Mouse (Mus musculus) liver, embryonic 15.5 days (tissue): ENCODE results near the gene Eif2s1. TPM values are rescaled to one million over a fixed set of nuclear protein-coding genes. Genes with fewer than 3 reads are reported as not detected.
A peak's percentile ranks its signal among the peaks of the same experiment; 100 is the strongest.

ENCODE experiments used
- ATAC-seq: fragments of 200-750 bp; cut with Nextera tagmentation; 2 replicates; pipeline ENCODE4 v1.8.0; 2017; ENCODE audit warnings: moderate number of reproducible peaks, mild to moderate bottlenecking, moderate library complexity; ENCODE audit not compliant: insufficient read depth
- H3K27ac ChIP-seq: fragments of 300-500 bp; sonication (generic); replicated peaks from 2 replicates; pipeline ENCODE4 v1.5.1; 2015; ENCODE audit warnings: mild to moderate bottlenecking, inconsistent platforms
- H3K27me3 ChIP-seq: fragments of 300-500 bp; sonication (generic); 2 replicates; pipeline ENCODE4 v1.6.1; 2015; ENCODE audit warnings: mild to moderate bottlenecking, inconsistent platforms
- H3K36me3 ChIP-seq: fragments of 300-500 bp; sonication (generic); replicated peaks from 2 replicates; pipeline ENCODE4 v1.6.1; 2015; ENCODE audit warnings: moderate library complexity, mild to moderate bottlenecking, inconsistent platforms
- H3K4me1 ChIP-seq: fragments of 300-500 bp; sonication (generic); replicated peaks from 2 replicates; pipeline ENCODE4 v1.6.1; 2015; ENCODE audit warnings: inconsistent platforms
- H3K4me2 ChIP-seq: fragments of 300-500 bp; sonication (generic); 2 replicates; pipeline ENCODE4 v1.6.1; 2015; ENCODE audit warnings: moderate library complexity, mild to moderate bottlenecking, inconsistent platforms
- H3K4me3 ChIP-seq: fragments of 300-500 bp; sonication (generic); replicated peaks from 2 replicates; pipeline ENCODE4 v1.5.1; 2015; ENCODE audit warnings: mild to moderate bottlenecking, inconsistent platforms
- H3K9ac ChIP-seq: fragments of 300-500 bp; sonication (generic); 2 replicates; pipeline ENCODE4 v1.6.1; 2015; ENCODE audit warnings: moderate library complexity, mild to moderate bottlenecking, inconsistent platforms
- H3K9me3 ChIP-seq: fragments of 300-500 bp; sonication (generic); replicated peaks from 2 replicates; pipeline ENCODE4 v1.6.1; 2016; ENCODE audit warnings: inconsistent platforms
- WGBS: fragments of 180-500 bp; shearing (Covaris S2); methylation state at CpG from one replicate; pipeline ENCODE4 v1.1.7; 2015; ENCODE audit warnings: mixed read lengths; ENCODE audit not compliant: insufficient replicate concordance; 5-methylcytosine and 5-hydroxymethylcytosine counted together
- polyA plus RNA-seq: library from polyadenylated mRNA; unstranded; fragments of >200 nt; fragmentation: Nextera tagmentation; extraction: Ambion mirVana; gene quantifications from 2 replicates; pipeline ENCODE4 v1.2.1, GENCODE M21; 2015

Gene Eif2s1
- 166 and 171 TPM in 2 replicates for polyA plus RNA-seq

DNA sequence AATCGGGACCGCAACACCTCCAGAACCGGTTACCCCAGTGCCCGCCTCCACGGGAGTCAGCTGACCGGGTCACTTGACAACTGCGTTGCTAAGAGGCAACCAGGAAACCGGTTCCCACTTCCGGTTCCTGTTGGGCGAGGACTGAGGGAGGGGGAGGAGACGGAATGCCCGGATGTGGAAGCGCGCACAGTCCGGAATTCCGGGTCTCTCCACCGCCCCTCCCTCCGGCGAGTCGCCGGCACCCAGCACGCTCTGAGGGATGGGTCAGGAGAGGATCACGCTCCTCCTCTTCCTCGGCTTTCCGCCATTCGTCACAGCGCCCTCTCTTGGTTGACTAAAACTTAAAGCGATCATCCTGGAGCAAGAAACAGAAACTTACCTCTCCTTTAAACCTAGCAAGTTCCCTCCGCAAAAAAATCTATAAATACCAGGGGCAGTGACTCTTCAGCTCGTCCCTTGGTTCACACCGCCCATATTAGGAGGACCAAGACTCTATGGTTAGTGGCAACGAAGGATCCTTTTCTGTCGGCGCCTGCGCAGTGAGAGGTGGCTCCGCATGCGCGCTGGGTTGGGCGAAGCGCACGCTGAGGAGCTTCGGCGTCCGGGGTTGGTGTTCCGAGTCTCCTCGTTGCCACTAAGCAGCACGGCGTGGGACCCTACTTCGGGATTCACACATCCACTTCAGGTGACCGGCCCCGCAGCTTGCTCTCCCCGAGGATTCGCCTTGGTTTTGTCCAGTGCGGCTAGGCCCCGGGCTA lies at the start of gene Eif2s1, which contains the start of gene Atp6v1d:
TSS of gene Eif2s1 (plus strand) at position 324 of the 758 bp plus-strand sequence.
TSS of gene Atp6v1d (minus strand) at position 143 of the 758 bp plus-strand sequence.
- H3K27ac ChIP-seq, result peak within 1 kb of the TSS; percentile 92
- under 1% methylated on average over 55 of the region's 55 CpGs for WGBS
- peak within 1 kb of the TSS; percentile 87 for H3K9ac ChIP-seq
- ATAC-seq, result peak; percentile 99
- H3K27me3 ChIP-seq, result no peaks in the 10 kb centered on the region
- peak within 1 kb of the TSS; percentile 92 for H3K4me3 ChIP-seq
- H3K4me1 ChIP-seq, result peaks cover 41% of the 10 kb centered on the region
- peaks cover 9% of the 10 kb centered on the region for H3K36me3 ChIP-seq
- H3K4me2 ChIP-seq, result peak within 1 kb of the TSS; percentile 81
- no peaks in the 10 kb centered on the region for H3K9me3 ChIP-seq

DNA sequence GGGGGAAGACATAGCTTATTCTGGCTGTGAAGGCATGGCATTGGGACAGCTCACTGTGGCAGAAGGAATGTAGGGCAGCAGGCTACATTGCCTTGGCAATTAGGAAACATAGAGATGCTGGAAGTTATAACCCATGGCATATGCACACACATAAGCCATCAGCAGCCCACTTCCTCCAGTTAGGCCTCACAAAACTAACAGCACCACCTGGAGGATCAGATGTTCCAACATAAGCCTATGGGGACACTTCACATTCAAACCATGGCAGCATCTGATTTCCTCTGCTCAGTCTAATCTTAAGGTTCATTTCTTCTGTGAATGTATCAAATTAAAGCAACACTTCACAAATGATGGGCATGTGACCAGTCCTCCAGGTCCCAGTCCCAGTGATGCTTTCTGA lies 47.2 kb upstream of the Eif2s1 start:
- no peak overlapping the region for H3K4me2 ChIP-seq
- H3K27me3 ChIP-seq, result no peaks in the 10 kb centered on the region
- no peaks in the 10 kb centered on the region for H3K4me1 ChIP-seq
- H3K4me3 ChIP-seq, result no peak overlapping the region
- no peaks in the 10 kb centered on the region for H3K9me3 ChIP-seq
- no peak overlapping the region for H3K9ac ChIP-seq
- ATAC-seq, result no peak
- H3K27ac ChIP-seq, result no peak overlapping the region
- 0 out of 2 replicates have a peak, but pooled peaks cover 6% of the 10 kb centered on the region for H3K36me3 ChIP-seq

DNA sequence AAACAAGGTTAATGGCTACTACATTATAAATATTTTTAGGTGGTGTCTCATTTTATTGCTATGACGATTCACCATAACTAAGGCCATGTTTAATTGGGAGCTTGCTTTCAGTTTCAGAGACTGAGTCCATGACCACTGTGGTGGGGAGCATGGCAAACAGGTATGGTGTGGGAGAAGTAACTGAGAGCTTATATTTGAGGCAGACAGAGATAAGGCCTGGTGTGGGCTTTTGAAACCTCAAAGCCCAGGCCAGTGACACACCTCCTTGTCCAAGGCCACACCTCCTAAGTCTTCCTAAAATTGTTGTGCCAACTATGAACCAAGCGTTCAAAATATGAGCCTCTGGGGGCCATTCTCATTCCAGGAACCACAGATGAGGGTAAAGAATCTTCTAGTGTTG lies 27.1 kb upstream of the Eif2s1 start:
- Histone ChIP-seq H3K9ac (no peak overlapping the region), H3K9me3 (no peaks in the 10 kb centered on the region), H3K4me2 (no peak overlapping the region), H3K27me3 (no peaks in the 10 kb centered on the region), H3K27ac (no peak overlapping the region), H3K4me1 (no peaks in the 10 kb centered on the region; the same call in 1 of the 2 replicates), H3K36me3 (peaks cover 30% of the 10 kb centered on the region), H3K4me3 (no peak overlapping the region)
- 74% methylated on average over 2 of the region's 2 CpGs for WGBS
- ATAC-seq, result no peak

DNA sequence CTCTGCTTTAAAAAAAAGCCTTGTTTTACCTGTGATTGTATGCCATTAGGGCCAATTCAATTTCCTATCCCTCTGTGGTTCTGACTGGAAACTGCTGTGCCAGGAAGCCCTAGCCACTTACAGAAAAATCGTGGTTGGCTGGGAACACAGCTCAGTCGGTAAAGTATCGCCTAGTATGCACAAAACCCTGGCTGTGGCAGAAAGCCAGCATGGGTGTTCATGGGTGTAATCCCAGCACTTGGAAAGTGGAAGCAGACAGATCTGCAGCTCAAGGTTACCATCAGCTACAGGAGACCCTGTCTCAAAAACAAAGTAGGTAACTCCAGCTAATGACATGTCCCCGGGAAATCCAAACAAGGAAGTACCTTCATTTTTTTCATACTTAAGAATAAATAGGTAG lies 21.7 kb upstream of the Eif2s1 start:
- 68% methylated on average over 4 of the region's 4 CpGs for WGBS
- no peak for ATAC-seq
- no peaks in the 10 kb centered on the region for H3K27me3 ChIP-seq
- H3K36me3 ChIP-seq, result peaks cover 64% of the 10 kb centered on the region
- no peaks in the 10 kb centered on the region for H3K9me3 ChIP-seq
- H3K4me1 ChIP-seq, result no peaks in the 10 kb centered on the region
- no peak overlapping the region for H3K4me2 ChIP-seq
- H3K27ac ChIP-seq, result no peak overlapping the region
- H3K4me3 ChIP-seq, result no peak overlapping the region
- H3K9ac ChIP-seq, result no peak overlapping the region

DNA sequence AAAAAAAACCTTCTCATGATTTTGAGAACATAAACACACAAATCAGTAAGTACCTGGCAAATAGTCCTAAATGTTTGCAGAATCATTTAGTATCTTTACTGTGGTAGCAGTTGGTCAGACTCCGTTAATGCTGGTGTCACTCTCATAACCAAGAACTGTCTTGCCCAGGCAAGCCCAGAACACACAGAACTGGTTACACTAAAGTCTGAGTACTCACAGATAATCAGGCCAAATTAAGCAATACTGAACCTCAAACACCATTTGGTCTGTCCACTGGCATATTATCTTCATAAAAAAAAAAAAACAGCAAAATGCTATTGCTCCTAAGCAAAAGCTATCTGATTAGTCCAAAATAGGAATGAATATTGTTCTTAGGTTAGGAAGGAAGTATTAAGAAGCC lies 19.2 kb upstream of the Eif2s1 start:
- H3K27me3 ChIP-seq, result no peaks in the 10 kb centered on the region
- H3K9me3 ChIP-seq, result no peaks in the 10 kb centered on the region
- no peak for ATAC-seq
- 94% methylated on average over 1 of the region's 1 CpGs for WGBS
- H3K27ac ChIP-seq, result no peak overlapping the region
- H3K9ac ChIP-seq, result no peak overlapping the region
- peaks cover 67% of the 10 kb centered on the region for H3K36me3 ChIP-seq
- no peaks in the 10 kb centered on the region for H3K4me1 ChIP-seq
- no peak overlapping the region for H3K4me2 ChIP-seq
- no peak overlapping the region for H3K4me3 ChIP-seq

DNA sequence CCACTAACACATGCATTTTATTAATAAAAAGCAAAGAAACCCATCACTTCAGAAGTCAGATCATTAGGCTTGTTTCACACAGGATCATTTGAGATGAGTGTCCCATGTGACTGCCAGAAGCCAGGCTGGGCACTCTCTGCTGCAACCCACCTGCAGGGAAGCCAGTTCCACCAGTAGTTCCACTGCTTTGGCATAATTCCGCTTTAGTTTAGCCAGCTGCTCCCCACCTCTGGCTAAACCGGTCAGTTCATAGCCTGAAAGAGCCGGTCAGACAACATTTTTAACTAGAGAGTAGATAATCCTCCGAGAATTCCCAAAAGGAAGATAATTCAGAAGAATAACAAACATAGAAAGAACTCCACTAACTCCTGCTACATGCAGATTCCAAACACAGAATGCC lies 13.4 kb upstream of the Eif2s1 start:
- Histone ChIP-seq H3K4me2 (no peak overlapping the region), H3K27ac (no peak overlapping the region), H3K9ac (no peak overlapping the region), H3K4me1 (no peaks in the 10 kb centered on the region), H3K36me3 (peaks cover 60% of the 10 kb centered on the region), H3K9me3 (no peaks in the 10 kb centered on the region), H3K4me3 (no peak overlapping the region), H3K27me3 (no peaks in the 10 kb centered on the region)
- no peak for ATAC-seq
- 85% methylated on average over 4 of the region's 4 CpGs for WGBS

DNA sequence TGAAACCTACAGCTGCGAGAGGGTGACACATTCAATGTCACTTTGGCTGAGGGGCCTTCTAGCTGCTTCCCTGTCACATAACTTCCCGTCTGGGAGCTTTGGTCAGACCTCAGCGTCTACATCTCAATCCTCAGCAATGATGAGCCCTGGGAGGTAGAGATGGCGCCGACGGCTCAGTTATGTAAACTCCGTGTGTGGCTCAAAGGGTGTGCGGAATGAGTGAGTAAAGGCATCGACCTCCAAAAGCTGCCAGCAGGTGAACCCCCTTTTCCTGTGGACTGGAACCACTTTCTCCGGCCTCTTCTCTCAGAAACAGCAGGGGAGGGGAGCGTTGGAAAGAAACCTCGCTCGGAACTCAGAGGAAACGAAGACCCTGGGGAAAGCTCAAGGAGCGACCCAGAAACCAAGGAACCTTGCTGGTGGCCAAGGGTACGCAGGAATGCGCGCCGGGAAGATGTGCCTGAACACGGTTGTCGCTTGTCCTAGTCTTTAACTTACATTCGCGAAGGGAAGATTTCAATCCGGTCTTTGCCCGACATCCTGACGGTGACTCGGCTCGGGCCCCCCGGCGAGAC lies 611 bp upstream of the Eif2s1 start:
- ATAC-seq, result no peak; the same call in 1 of the 2 replicates
- no peaks in the 10 kb centered on the region for H3K27me3 ChIP-seq
- peak overlapping the region; percentile 81 for H3K4me2 ChIP-seq
- peak overlapping the region; percentile 92 for H3K27ac ChIP-seq
- H3K36me3 ChIP-seq, result peaks cover 16% of the 10 kb centered on the region
- peak overlapping the region; percentile 87 for H3K9ac ChIP-seq
- peaks cover 41% of the 10 kb centered on the region for H3K4me1 ChIP-seq
- no peaks in the 10 kb centered on the region for H3K9me3 ChIP-seq
- under 1% methylated on average over 30 of the region's 30 CpGs for WGBS
- H3K4me3 ChIP-seq, result peak overlapping the region; percentile 92

DNA sequence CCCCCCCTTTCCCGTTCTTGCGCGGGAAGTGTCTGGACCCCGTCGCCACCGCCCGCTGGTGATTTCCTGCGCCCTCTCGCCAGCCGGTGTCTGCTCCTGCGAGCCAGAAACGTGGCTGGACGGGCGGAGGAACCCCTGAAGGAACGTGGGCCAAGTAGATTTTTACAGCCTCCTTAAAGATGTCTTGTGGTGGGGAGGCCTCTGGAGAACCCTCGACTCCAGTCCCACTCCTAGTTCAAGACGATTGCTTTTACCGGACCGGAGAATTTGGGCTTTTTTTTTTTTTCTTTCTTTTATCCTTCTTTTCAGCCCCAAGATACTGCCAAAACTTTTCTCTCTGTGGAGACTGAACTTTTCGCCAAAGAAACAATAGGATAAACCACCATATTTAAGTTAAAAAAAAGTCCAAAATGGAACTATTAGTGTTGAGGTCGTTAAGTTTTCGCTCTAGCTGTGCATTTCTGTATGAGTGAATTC lies 673 bp downstream of the Eif2s1 start:
- peak; percentile 33 for ATAC-seq

DNA sequence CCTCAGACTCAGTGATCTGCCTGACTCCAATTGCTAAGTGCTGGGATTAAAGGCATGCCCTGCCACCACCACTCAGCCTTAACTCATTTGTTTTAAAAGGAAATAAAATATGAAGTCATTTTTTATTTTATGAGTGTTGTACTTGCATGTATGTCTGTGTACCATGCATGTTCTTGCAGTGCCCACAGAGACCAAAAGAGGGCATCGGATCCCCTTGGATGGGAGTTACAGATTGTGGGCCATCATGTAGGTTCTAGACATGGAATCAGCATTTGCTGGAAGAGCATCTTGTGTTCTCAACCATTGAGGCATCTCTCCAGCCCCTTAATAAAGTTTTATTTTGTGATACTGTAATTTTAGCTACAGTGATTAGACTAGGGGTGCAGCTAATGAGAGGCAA lies 3.8 kb downstream of the Eif2s1 start:
- 91% methylated on average over 1 of the region's 1 CpGs for WGBS
- no peak for ATAC-seq
- H3K4me2 ChIP-seq, result peak overlapping the region; percentile 66; the same call in 1 of the 2 replicates
- H3K27ac ChIP-seq, result no peak overlapping the region
- H3K4me3 ChIP-seq, result no peak overlapping the region
- H3K4me1 ChIP-seq, result peaks cover 27% of the 10 kb centered on the region
- H3K9ac ChIP-seq, result no peak overlapping the region
- H3K36me3 ChIP-seq, result peaks cover 39% of the 10 kb centered on the region
- no peaks in the 10 kb centered on the region for H3K9me3 ChIP-seq
- H3K27me3 ChIP-seq, result no peaks in the 10 kb centered on the region

More for the DNA sequence above, 673 bp downstream of the Eif2s1 start:
- Histone ChIP-seq H3K4me2 (peak overlapping the region; percentile 81), H3K4me3 (peak overlapping the region; percentile 92), H3K27ac (peak overlapping the region; percentile 92), H3K27me3 (no peaks in the 10 kb centered on the region), H3K4me1 (peaks cover 41% of the 10 kb centered on the region), H3K36me3 (peaks cover 14% of the 10 kb centered on the region), H3K9ac (peak overlapping the region; percentile 87), H3K9me3 (no peaks in the 10 kb centered on the region)
- WGBS, result under 1% methylated on average over 22 of the region's 22 CpGs

DNA sequence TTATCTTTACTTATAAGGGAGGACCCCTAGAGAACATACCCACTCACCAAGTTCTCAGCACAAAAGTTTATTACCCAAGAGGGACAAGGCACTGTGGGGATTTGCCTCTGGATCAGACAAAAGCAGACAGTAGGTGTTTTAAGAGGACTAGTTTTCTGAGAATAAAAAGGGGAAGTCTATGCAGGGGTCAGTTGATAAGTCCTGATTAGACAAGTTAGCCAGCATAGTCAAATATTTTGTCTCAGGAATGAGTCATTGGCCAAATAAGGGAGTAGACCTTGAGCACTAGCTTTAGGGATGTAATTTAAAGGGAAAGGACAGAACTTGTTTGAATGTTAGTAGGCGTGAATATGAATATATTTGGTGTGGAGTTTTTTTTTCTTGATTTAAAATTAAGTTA lies 6.5 kb downstream of the Eif2s1 start:
- H3K9me3 ChIP-seq, result no peaks in the 10 kb centered on the region
- 56% methylated on average over 1 of the region's 1 CpGs for WGBS
- H3K4me1 ChIP-seq, result peaks cover 16% of the 10 kb centered on the region
- ATAC-seq, result no peak
- H3K27me3 ChIP-seq, result no peaks in the 10 kb centered on the region
- no peak overlapping the region for H3K9ac ChIP-seq
- no peak overlapping the region for H3K4me3 ChIP-seq
- H3K27ac ChIP-seq, result no peak overlapping the region
- no peak overlapping the region for H3K4me2 ChIP-seq
- H3K36me3 ChIP-seq, result peaks cover 53% of the 10 kb centered on the region

DNA sequence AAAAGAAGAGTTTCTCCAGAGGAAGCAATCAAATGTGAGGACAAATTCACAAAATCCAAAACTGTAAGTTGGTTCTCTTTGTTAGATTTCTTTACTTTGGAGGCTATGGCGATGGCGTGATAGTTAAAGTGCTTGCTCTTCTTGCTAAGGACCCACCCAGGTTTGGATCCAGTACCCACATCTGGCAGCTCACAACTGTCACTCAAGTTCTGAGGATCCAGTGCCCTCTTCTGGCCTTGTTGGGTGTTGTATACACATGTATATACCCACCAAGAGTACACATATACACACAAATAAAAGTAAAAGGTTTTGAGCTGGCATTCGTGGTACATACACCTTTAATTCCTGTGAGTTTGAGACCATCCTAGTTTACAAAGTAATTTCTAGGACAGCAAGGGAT lies 13.0 kb downstream of the Eif2s1 start:
- ATAC-seq, result no peak
- Histone ChIP-seq H3K27ac (no peak overlapping the region), H3K36me3 (peaks cover 70% of the 10 kb centered on the region)

More for the DNA sequence above, 13.0 kb downstream of the Eif2s1 start:
- 84% methylated on average over 3 of the region's 3 CpGs for WGBS
- no peak overlapping the region for H3K9ac ChIP-seq
- H3K27me3 ChIP-seq, result no peaks in the 10 kb centered on the region
- no peak overlapping the region for H3K4me3 ChIP-seq
- H3K9me3 ChIP-seq, result no peaks in the 10 kb centered on the region
- H3K4me1 ChIP-seq, result no peaks in the 10 kb centered on the region
- H3K4me2 ChIP-seq, result no peak overlapping the region
